Mouse (Mus musculus) brain, embryonic 14.5 days (tissue): ENCODE measurements at regions not wholly inside any gene's neighbourhood (a gene's known extent, or its start where the extent isn't known, plus 50 kb on each side); places are given as distances from the start of the nearest gene placed in this dataset.
A peak's percentile ranks its signal among the peaks of the same experiment; 100 is the strongest.

ENCODE experiments used
- DNase-seq: peaks from one replicate; pipeline ENCODE4 v3.0.0-alpha.2; 2011; ENCODE audit warnings: low read depth
- CTCF ChIP-seq: fragments of 200-500 bp; IDR thresholded peaks from 2 replicates; pipeline ENCODE4 v1.5.1; 2012; ENCODE audit warnings: inconsistent platforms, mild to moderate bottlenecking, moderate library complexity, borderline replicate concordance; ENCODE audit not compliant: insufficient read depth, insufficient read length; ENCODE audit errors: extremely low read depth
- POLR2A ChIP-seq: fragments of 200-500 bp; IDR thresholded peaks from 2 replicates; pipeline ENCODE4 v1.6.1; 2012; ENCODE audit warnings: mild to moderate bottlenecking, inconsistent platforms, borderline replicate concordance; ENCODE audit not compliant: poor library complexity, insufficient read depth, insufficient read length, severe bottlenecking; ENCODE audit errors: extremely low read depth

GRCm38 (mm10) chr17:45850976-45851375 lies 117.3 kb upstream of the 1600014C23Rik start:
- no peak for DNase-seq
- no peak for TF ChIP-seq POLR2A
- no peak for TF ChIP-seq CTCF

GRCm38 (mm10) chr17:45850174-45850573 lies 116.5 kb upstream of the 1600014C23Rik start:
- no peak for TF ChIP-seq CTCF
- no peak for TF ChIP-seq POLR2A

GRCm38 (mm10) chr17:45848605-45849004 lies 115.0 kb upstream of the 1600014C23Rik start:
- DNase-seq = peak; percentile 23
- TF ChIP-seq POLR2A = no peak
- TF ChIP-seq CTCF = peak; percentile 45

More at GRCm38 (mm10) chr17:45850174-45850573, 116.5 kb upstream of the 1600014C23Rik start:
- no peak for DNase-seq

- DNase-seq = no peak
These were observed 114.2 kb upstream of the 1600014C23Rik start for GRCm38 (mm10) chr17:45847701-45848378.

GRCm38 (mm10) chr17:45845832-45846231 lies 112.2 kb upstream of the 1600014C23Rik start:
- TF ChIP-seq CTCF = peak; percentile 24; the same call in 1 of the 2 replicates
- TF ChIP-seq POLR2A = no peak
- no peak for DNase-seq

More at GRCm38 (mm10) chr17:45847701-45848378, 114.2 kb upstream of the 1600014C23Rik start:
- no peak for TF ChIP-seq POLR2A
- TF ChIP-seq CTCF = no peak

- TF ChIP-seq POLR2A = no peak
- TF ChIP-seq CTCF = no peak
- peak; percentile 53 for DNase-seq
These were observed 103.1 kb upstream of the 1600014C23Rik start for GRCm38 (mm10) chr17:45836731-45837130.

GRCm38 (mm10) chr17:45836253-45836652 lies 102.6 kb upstream of the 1600014C23Rik start:
- TF ChIP-seq CTCF (no peak), POLR2A (no peak)

GRCm38 (mm10) chr17:45834518-45835071 lies 101.0 kb upstream of the 1600014C23Rik start:
- DNase-seq = peak; percentile 69
- TF ChIP-seq POLR2A (no peak), CTCF (no peak)

More at GRCm38 (mm10) chr17:45836253-45836652, 102.6 kb upstream of the 1600014C23Rik start:
- peak; percentile 35 for DNase-seq

GRCm38 (mm10) chr17:45830324-45830723 lies 96.7 kb upstream of the 1600014C23Rik start:
- DNase-seq = no peak
- TF ChIP-seq CTCF (peak; percentile 15; the same call in 1 of the 2 replicates), POLR2A (no peak)

GRCm38 (mm10) chr17:45829571-45829970 lies 95.9 kb upstream of the 1600014C23Rik start:
- TF ChIP-seq CTCF (no peak), POLR2A (no peak)
- no peak for DNase-seq

- TF ChIP-seq POLR2A (no peak), CTCF (no peak)
- no peak for DNase-seq
These were observed 95.2 kb upstream of the 1600014C23Rik start for GRCm38 (mm10) chr17:45828843-45829242.
